Mouse (Mus musculus) erythroblast, embryonic 14.5 days (primary cell): Measurements from ENCODE around the gene Atraid.

Experiments
- GATA1 ChIP-seq: IDR thresholded peaks from 2 replicates; pipeline ENCODE4 v1.6.1; 2012; ENCODE audit warnings: low read length, inconsistent platforms, mixed read lengths
- TAL1 ChIP-seq: IDR thresholded peaks from 3 replicates; pipeline ENCODE4 v1.6.1; 2012; ENCODE audit warnings: low read length, inconsistent platforms, mixed read lengths

GRCm38 (mm10) chr5:31094100-31094798 is 46.1 kb downstream of the Atraid start:
- TF ChIP-seq GATA1 (no peak), TAL1 (no peak)
